Mouse (Mus musculus) kidney, postnatal 10 days (tissue): ENCODE measurements around the gene Map2k5.

Experiments used
- DNase-seq: peaks from one replicate; pipeline ENCODE4 v3.0.0; 2021; ENCODE audit warnings: mixed read lengths

Map2k5 gene

GRCm38 (mm10) chr9:63144502-63145248 is 233.0 kb downstream of the Map2k5 start:
- DNase-seq = peak; percentile 25

GRCm38 (mm10) chr9:63143641-63144501 is 233.8 kb downstream of the Map2k5 start:
- DNase-seq = no peak

GRCm38 (mm10) chr9:63143227-63143626 is 234.5 kb downstream of the Map2k5 start:
- no peak for DNase-seq

GRCm38 (mm10) chr9:63142335-63143036 is 235.2 kb downstream of the Map2k5 start:
- peak; percentile 17 for DNase-seq

- no peak for DNase-seq
Measured at GRCm38 (mm10) chr9:63141641-63142334, 235.9 kb downstream of the Map2k5 start.

- DNase-seq = no peak
Measured at GRCm38 (mm10) chr9:63140211-63140610, 237.5 kb downstream of the Map2k5 start.

GRCm38 (mm10) chr9:63139661-63140060 is 238.0 kb downstream of the Map2k5 start:
- DNase-seq = no peak

GRCm38 (mm10) chr9:63138481-63138967 is 239.2 kb downstream of the Map2k5 start:
- no peak for DNase-seq

- DNase-seq = no peak
Measured at GRCm38 (mm10) chr9:63137615-63137915, 240.1 kb downstream of the Map2k5 start.

GRCm38 (mm10) chr9:63136756-63137614 is 240.7 kb downstream of the Map2k5 start:
- DNase-seq = no peak

- no peak for DNase-seq
Measured at GRCm38 (mm10) chr9:63136241-63136640, 241.5 kb downstream of the Map2k5 start.

- DNase-seq = peak; percentile 77
Measured at GRCm38 (mm10) chr9:63135801-63136200, 241.9 kb downstream of the Map2k5 start.

- DNase-seq = no peak
Measured at GRCm38 (mm10) chr9:63135356-63135755, 242.3 kb downstream of the Map2k5 start.

- DNase-seq = no peak
Measured at GRCm38 (mm10) chr9:63133659-63134058, 244.0 kb downstream of the Map2k5 start.

GRCm38 (mm10) chr9:63132673-63133601 is 244.8 kb downstream of the Map2k5 start:
- peak; percentile 97 for DNase-seq

GRCm38 (mm10) chr9:63131957-63132602 is 245.6 kb downstream of the Map2k5 start:
- DNase-seq = peak; percentile 68

GRCm38 (mm10) chr9:63129641-63130041 is 248.1 kb downstream of the Map2k5 start:
- DNase-seq = no peak

- DNase-seq = no peak
Measured at GRCm38 (mm10) chr9:63124512-63124911, 253.2 kb downstream of the Map2k5 start.

- DNase-seq = peak; percentile 95
Measured at GRCm38 (mm10) chr9:63123451-63124438, 254.0 kb downstream of the Map2k5 start.
